Mouse (Mus musculus) CH12.LX (cell line): ENCODE results near the gene Pcdh9. TPM values are rescaled to one million over a fixed set of nuclear protein-coding genes. Genes with fewer than 3 reads are reported as not detected.

Experiments used
- DNase-seq: peaks from one replicate; pipeline ENCODE4 v3.0.0-alpha.2; 2013; ENCODE audit errors: extremely low read depth
- H3K27ac ChIP-seq: 2 replicates; pipeline ENCODE4 v1.5.1; 2012; ENCODE audit warnings: low read depth, mild to moderate bottlenecking, control low read depth, moderate library complexity; ENCODE audit not compliant: insufficient read depth
- H3K27me3 ChIP-seq: replicated peaks from 2 replicates; pipeline ENCODE3; 2012; ENCODE audit warnings: inconsistent platforms
- H3K36me3 ChIP-seq, 2 experiments: replicated peaks in 1 of 2; 2 replicates each; pipeline versions ENCODE3 to v1.6.1; 2012; ENCODE audit warnings: inconsistent platforms in 1 of 2, low read length in 1 of 2, mild to moderate bottlenecking in 1 of 2, mixed read lengths in 1 of 2, moderate library complexity in 1 of 2; ENCODE audit not compliant: control insufficient read depth in 1 of 2, insufficient read depth in 1 of 2
- H3K4me1 ChIP-seq, 2 experiments: 2 replicates each; pipeline ENCODE4 v1.6.1; 2012; ENCODE audit warnings: inconsistent platforms in 1 of 2, moderate library complexity in 1 of 2; ENCODE audit not compliant: insufficient read depth in 2 of 2, control insufficient read depth in 1 of 2
- H3K4me2 ChIP-seq: 2 replicates; pipeline ENCODE4 v1.6.1; 2012; ENCODE audit warnings: low read depth, mild to moderate bottlenecking, control low read depth; ENCODE audit not compliant: poor library complexity, insufficient read depth, severe bottlenecking
- H3K4me3 ChIP-seq, 3 experiments: fragments of 150-350 bp in 1 of 3; sonication (generic) in 1 of 3; replicated peaks in 1 of 3; 2 replicates each; pipeline versions ENCODE3 to v1.5.1; 2011 to 2012; ENCODE audit warnings: low read depth in 2 of 3, low read length in 2 of 3, mild to moderate bottlenecking in 2 of 3, moderate library complexity in 2 of 3, control low read depth in 1 of 3, improper control_type of control experiment in 1 of 3, inconsistent platforms in 1 of 3, mixed read lengths in 1 of 3; ENCODE audit not compliant: poor library complexity in 1 of 3
- H3K79me2 ChIP-seq: replicated peaks from 2 replicates; pipeline ENCODE4 v1.6.1; 2012; ENCODE audit warnings: mild to moderate bottlenecking, moderate library complexity; ENCODE audit not compliant: control insufficient read depth, poor library complexity, insufficient read depth, severe bottlenecking; ENCODE audit errors: extremely low read depth
- H3K9ac ChIP-seq: 2 replicates; pipeline ENCODE4 v1.6.1; 2012; ENCODE audit warnings: low read depth, mild to moderate bottlenecking, control low read depth, moderate library complexity; ENCODE audit not compliant: insufficient read depth
- H3K9me3 ChIP-seq: replicated peaks from 2 replicates; pipeline ENCODE3; 2012; ENCODE audit warnings: low read length, inconsistent platforms, mixed read lengths
- BHLHE40 ChIP-seq: IDR thresholded peaks from 2 replicates; pipeline ENCODE4 v1.6.1; 2011; ENCODE audit warnings: mild to moderate bottlenecking, low read depth, low read length, improper control_type of control experiment
- ELF1 ChIP-seq: IDR thresholded peaks from 2 replicates; pipeline ENCODE4 v1.6.1; 2014; ENCODE audit warnings: low read depth, mild to moderate bottlenecking, inconsistent platforms, low read length, improper control_type of control experiment
- ETS1 ChIP-seq: conservative IDR thresholded peaks from 2 replicates; pipeline ENCODE4 v1.6.1; 2012; ENCODE audit warnings: low read depth, mild to moderate bottlenecking, inconsistent platforms, low read length, improper control_type of control experiment, moderate library complexity
- IRF4 ChIP-seq: IDR thresholded peaks from 2 replicates; pipeline ENCODE4 v1.6.1; 2014; ENCODE audit warnings: low read depth, mild to moderate bottlenecking, inconsistent platforms, low read length, improper control_type of control experiment
- JUN ChIP-seq: IDR thresholded peaks from 2 replicates; pipeline ENCODE4 v1.6.1; 2011; ENCODE audit warnings: low read depth, mild to moderate bottlenecking, low read length, improper control_type of control experiment, moderate library complexity; ENCODE audit not compliant: insufficient read depth
- KAT2A ChIP-seq: IDR thresholded peaks from 2 replicates; pipeline ENCODE4 v1.6.1; 2012; ENCODE audit warnings: low read length, improper control_type of control experiment, inconsistent platforms; ENCODE audit not compliant: insufficient replicate concordance
- MAFK ChIP-seq: IDR thresholded peaks from 2 replicates; pipeline ENCODE4 v1.6.1; 2011; ENCODE audit warnings: low read length, improper control_type of control experiment; ENCODE audit not compliant: insufficient replicate concordance
- MAX ChIP-seq: IDR thresholded peaks from 2 replicates; pipeline ENCODE4 v1.6.1; 2011; ENCODE audit warnings: low read length, improper control_type of control experiment
- MYC ChIP-seq: IDR thresholded peaks from 2 replicates; pipeline ENCODE4 v1.6.1; 2011; ENCODE audit warnings: low read depth, mild to moderate bottlenecking, improper control_type of control experiment, low read length
- NELFE ChIP-seq: IDR thresholded peaks from 2 replicates; pipeline ENCODE4 v1.6.1; 2011; ENCODE audit warnings: low read depth, low read length, improper control_type of control experiment
- PAX5 ChIP-seq: IDR thresholded peaks from 2 replicates; pipeline ENCODE4 v1.6.1; 2012; ENCODE audit warnings: low read length, inconsistent platforms, mixed read lengths
- POLR2A ChIP-seq: IDR thresholded peaks from 2 replicates; pipeline ENCODE4 v1.6.1; 2011; ENCODE audit warnings: low read depth, mild to moderate bottlenecking, improper control_type of control experiment, low read length
- TBP ChIP-seq: conservative IDR thresholded peaks from 2 replicates; pipeline ENCODE4 v1.6.1; 2011; ENCODE audit warnings: low read depth, low read length, improper control_type of control experiment
- UBTF ChIP-seq: IDR thresholded peaks from 2 replicates; pipeline ENCODE4 v1.6.1; 2012; ENCODE audit warnings: low read depth, mild to moderate bottlenecking, inconsistent platforms, low read length, improper control_type of control experiment, moderate library complexity
- USF2 ChIP-seq: conservative IDR thresholded peaks from 2 replicates; pipeline ENCODE4 v1.6.1; 2011; ENCODE audit warnings: low read depth, low read length, improper control_type of control experiment
- ZC3H11A ChIP-seq: IDR thresholded peaks from 2 replicates; pipeline ENCODE4 v1.6.1; 2012; ENCODE audit warnings: low read depth, mild to moderate bottlenecking, inconsistent platforms, low read length, improper control_type of control experiment
- dilution Hi-C: fragments of 300-500 bp; cut with MboI; formaldehyde crosslinking; loops from 2 replicates; pipeline ENCODE4 v1.14.3; 2020; ENCODE audit warnings: low sequenced_read_pairs; ENCODE audit not compliant: extremely low pct_unique_long_range_greater_than_20kb, extremely low pct_ligation_motif_present
- in situ Hi-C: fragments of 300-500 bp; cut with MboI; formaldehyde crosslinking; loops from 3 replicates; pipeline ENCODE4 v1.14.3; 2019; ENCODE audit warnings: low sequenced_read_pairs, low pct_ligation_motif_present, low pct_unique_long_range_greater_than_20kb, mixed read lengths
- polyA plus RNA-seq: library from polyadenylated mRNA; unstranded; fragments of >175 nt; gene quantifications from 2 replicates; pipeline ENCODE4 v1.2.1, GENCODE M21; 2012; ENCODE audit warnings: low read depth; ENCODE audit not compliant: insufficient read length
- total RNA-seq, 2 experiments: library from RNA; depleted of rRNA; stranded (reverse); fragments of 300-350 nt in 1 of 2; fragments of >200 nt in 1 of 2; gene quantifications; 2 replicates each; pipeline ENCODE4 v1.2.3; 2012 to 2014

Gene Pcdh9
- total RNA-seq (2012; rRNA removed) (not detected in 2 replicates), total RNA-seq (2014; rRNA removed) (not detected in 2 replicates), polyA plus RNA-seq (not detected in 2 replicates)

- dilution Hi-C loops: no loop called here
- Histone ChIP-seq H3K4me2 (no peak within 1 kb of the TSS), H3K9ac (no peak within 1 kb of the TSS), H3K4me3 (no peak within 1 kb of the TSS), H3K27me3 (no peaks in the 10 kb centered on the region), H3K36me3 (no peaks in the 10 kb centered on the region), H3K9me3 (peaks cover 43% of the 10 kb centered on the region), H3K27ac (no peak within 1 kb of the TSS), H3K79me2 (no peaks in the 10 kb centered on the region), H3K4me1 (no peaks in the 10 kb centered on the region)
- DNase-seq: no peak
- in situ Hi-C loops: no loop called here
- TF ChIP-seq ELF1 (no peak), UBTF (no peak), TBP (no peak), MAX (no peak), PAX5 (no peak), BHLHE40 (no peak), USF2 (no peak), MAFK (no peak), MYC (no peak), IRF4 (no peak)
Measured at GRCm38 (mm10) chr14:93890519-93891370, at the start of gene Pcdh9. Pcdh9 (minus strand) TSS chr14:93890679.

GRCm38 (mm10) chr14:93906928-93907327 is 16.4 kb upstream of the Pcdh9 start:
- Histone ChIP-seq H3K9me3 (peaks cover 5% of the 10 kb centered on the region), H3K9ac (no peak overlapping the region), H3K4me3 (no peak overlapping the region), H3K79me2 (no peaks in the 10 kb centered on the region), H3K36me3 (no peaks in the 10 kb centered on the region), H3K4me1 (no peaks in the 10 kb centered on the region), H3K27me3 (no peaks in the 10 kb centered on the region), H3K27ac (no peak overlapping the region), H3K4me2 (no peak overlapping the region)
- DNase-seq: no peak
- dilution Hi-C loops (no loop called here), in situ Hi-C loops (no loop called here)
- no peak for TF ChIP-seq NELFE
- no peak for TF ChIP-seq ETS1
- no peak for TF ChIP-seq JUN
- TF ChIP-seq BHLHE40: no peak
- TF ChIP-seq UBTF: no peak
- TF ChIP-seq POLR2A: no peak
- TF ChIP-seq IRF4: no peak
- no peak for TF ChIP-seq KAT2A
- TF ChIP-seq ZC3H11A: no peak
